8 mouse cellular contexts compared by ENCODE assay signal in genomic region chr5:144256888-144257287, GRCm38 (mm10). TPM values are rescaled to one million over a fixed set of nuclear protein-coding genes. Genes with fewer than 3 reads are reported as not detected.
DNase-seq lines count a peak whose midpoint lies in the region; ATAC-seq and TF ChIP-seq lines count a peak whose summit lies in the region.

No protein-coding gene starts in this region.

- peak overlapping the region; percentile 89 for H3K4me2 ChIP-seq in lung, embryonic 16.5 days (ENCODE audit: low read depth, low read length)
- peak overlapping the region; percentile 77 for H3K4me2 ChIP-seq in forebrain, embryonic 11.5 days (ENCODE audit: low read depth, low read length, severe bottlenecking)
- peak overlapping the region; percentile 82 for H3K4me2 ChIP-seq in limb, embryonic 12.5 days

- peak overlapping the region; percentile 98 for H3K9ac ChIP-seq in lung, embryonic 16.5 days (ENCODE audit: low read length)
- peak overlapping the region; percentile 93 for H3K9ac ChIP-seq in forebrain, embryonic 11.5 days (ENCODE audit: low read length)
- H3K9ac ChIP-seq in limb, embryonic 12.5 days (replicated peaks) = peak overlapping the region; percentile 98

- no peak for DNase-seq in lung, postnatal 14 days
- no peak for DNase-seq in forebrain, embryonic 11.5 days (ENCODE audit: low spot score)
- no peak for DNase-seq in frontal cortex, postnatal 36 days (ENCODE audit: low spot score in 2 of 2)
- DNase-seq in adrenal gland, adult 18-20 months (ENCODE audit: low spot score in 2 of 2) = no peak
- DNase-seq in adrenal gland, adult 8-10 months = no peak

- ATAC-seq in lung, embryonic 16.5 days (ENCODE audit: low read depth) = no peak
- ATAC-seq in forebrain, embryonic 11.5 days (replicated peaks; ENCODE audit: low FRiP score) = no peak
- no peak for ATAC-seq in limb, embryonic 12.5 days (ENCODE audit: insufficient number of reproducible peaks, insufficient read depth, low FRiP score, low TSS enrichment, low read depth)

- peak overlapping the region; percentile 98 for H3K4me3 ChIP-seq in lung, embryonic 16.5 days (ENCODE audit: low read length)
- peak overlapping the region; percentile 99 for H3K4me3 ChIP-seq in forebrain, embryonic 11.5 days (ENCODE audit: low read depth, low read length)
- peak overlapping the region; percentile 99 for H3K4me3 ChIP-seq in limb, embryonic 12.5 days (replicated peaks)
- peak overlapping the region; percentile 88; the same call in 1 of the 2 replicates for H3K4me3 ChIP-seq in olfactory bulb, adult 2 months (ENCODE audit: insufficient read depth, low read depth, low read length)

- H3K27ac ChIP-seq in lung, embryonic 16.5 days (ENCODE audit: low read length) = peak overlapping the region; percentile 98
- peak overlapping the region; percentile 74; the same call in 1 of the 2 replicates for H3K27ac ChIP-seq in forebrain, embryonic 11.5 days (ENCODE audit: low read depth, low read length)
- H3K27ac ChIP-seq in limb, embryonic 12.5 days = peak overlapping the region; percentile 94
- no peak overlapping the region for H3K27ac ChIP-seq in olfactory bulb, adult 2 months (ENCODE audit: insufficient read depth, low read depth, low read length)

- H3K4me1 ChIP-seq in lung, embryonic 16.5 days (replicated peaks; ENCODE audit: control insufficient read depth, insufficient read depth, low read length) = peaks cover 54% of the 10 kb centered on the region
- peaks cover 25% of the 10 kb centered on the region for H3K4me1 ChIP-seq in forebrain, embryonic 11.5 days (replicated peaks; ENCODE audit: control insufficient read depth, insufficient read depth, low read length)
- H3K4me1 ChIP-seq in limb, embryonic 12.5 days (replicated peaks) = peaks cover 46% of the 10 kb centered on the region
- H3K4me1 ChIP-seq in olfactory bulb, adult 2 months (ENCODE audit: control insufficient read depth, insufficient read depth, low read length) = peaks cover 52% of the 10 kb centered on the region

- H3K36me3 ChIP-seq in lung, embryonic 16.5 days (ENCODE audit: control insufficient read depth, insufficient read depth, low read length) = peaks cover 6% of the 10 kb centered on the region; the same call in 1 of the 2 replicates
- H3K36me3 ChIP-seq in forebrain, embryonic 11.5 days (ENCODE audit: control insufficient read depth, insufficient read depth, low read length) = no peaks in the 10 kb centered on the region; the same call in 1 of the 2 replicates
- H3K36me3 ChIP-seq in limb, embryonic 12.5 days = peaks cover 39% of the 10 kb centered on the region

- TF ChIP-seq CTCF in olfactory bulb, adult 2 months (IDR thresholded peaks at IDR 0.05; ENCODE audit: insufficient read depth, low read depth, low read length) = no peak

- TF ChIP-seq POLR2A in olfactory bulb, adult 2 months (IDR thresholded peaks at IDR 0.05; ENCODE audit: insufficient read depth, low read depth, low read length) = no peak

- 19% methylated on average over 1 of the region's 1 CpGs for WGBS in lung, embryonic 16.5 days
- WGBS in forebrain, embryonic 11.5 days = 50% methylated on average over 1 of the region's 1 CpGs
- WGBS in limb, embryonic 12.5 days = 44% methylated on average over 1 of the region's 1 CpGs
- 67% methylated on average over 1 of the region's 1 CpGs for WGBS in olfactory bulb, adult 2 months

- H3K9me3 ChIP-seq in lung, embryonic 16.5 days (ENCODE audit: control insufficient read depth, low read length) = no peaks in the 10 kb centered on the region
- H3K9me3 ChIP-seq in forebrain, embryonic 11.5 days (ENCODE audit: control insufficient read depth, low read length) = no peaks in the 10 kb centered on the region
- no peaks in the 10 kb centered on the region for H3K9me3 ChIP-seq in limb, embryonic 12.5 days

- H3K27me3 ChIP-seq in lung, embryonic 16.5 days (ENCODE audit: control insufficient read depth, insufficient read depth, low read depth, low read length) = no peaks in the 10 kb centered on the region
- no peaks in the 10 kb centered on the region for H3K27me3 ChIP-seq in forebrain, embryonic 11.5 days (ENCODE audit: control insufficient read depth, insufficient read depth, low read length)
- no peaks in the 10 kb centered on the region for H3K27me3 ChIP-seq in limb, embryonic 12.5 days

RNA-seq across cellular contexts. Expression of gene Bri3, which starts 12.7 kb away (rescaled TPM):
- 114 and 124 TPM in 2 replicates for polyA plus RNA-seq in lung, embryonic 16.5 days (2015; fragmentation: Nextera tagmentation; extraction: Ambion mirVana)
- 128 and 136 TPM in 2 replicates for polyA plus RNA-seq in forebrain, embryonic 11.5 days (2014; fragmentation: Nextera tagmentation; extraction: Ambion mirVana)
- 143 and 148 TPM in 2 replicates for polyA plus RNA-seq in limb, embryonic 12.5 days (2016; fragmentation: Nextera tagmentation; extraction: Ambion mirVana)
- not detected in 2 replicates for polyA plus RNA-seq in olfactory bulb, adult 2 months (2012; ENCODE audit: insufficient read depth, insufficient read length, low replicate concordance, missing spikeins)
- total RNA-seq in adrenal gland, adult 18-20 months (2021) = 100 to 1,000 TPM; 136 to 144 TPM
- 100 to 1,000 TPM; 101 to 135 (median 118) TPM for total RNA-seq in adrenal gland, adult 8-10 months (2022)

RNA-seq across cellular contexts. Expression of gene Tecpr1, which starts 33.5 kb away (rescaled TPM):
- polyA plus RNA-seq in lung, embryonic 16.5 days (2015; fragmentation: Nextera tagmentation; extraction: Ambion mirVana) = 28.4 and 31.7 TPM in 2 replicates
- 17.5 and 20.1 TPM in 2 replicates for polyA plus RNA-seq in forebrain, embryonic 11.5 days (2014; fragmentation: Nextera tagmentation; extraction: Ambion mirVana)
- polyA plus RNA-seq in limb, embryonic 12.5 days (2016; fragmentation: Nextera tagmentation; extraction: Ambion mirVana) = 22.1 and 24.3 TPM in 2 replicates
- 771 TPM in 1 of 2 replicates, not detected in the other for polyA plus RNA-seq in olfactory bulb, adult 2 months (2012; ENCODE audit: insufficient read depth, insufficient read length, low replicate concordance, missing spikeins)
- 100 to 1,000 TPM; 110 to 112 TPM for total RNA-seq in adrenal gland, adult 18-20 months (2021)
- 100 to 1,000 TPM; 113 to 201 (median 148) TPM for total RNA-seq in adrenal gland, adult 8-10 months (2022)
